Comparison of ENCODE assay signal across 9 mouse cellular contexts in the genomic region with DNA sequence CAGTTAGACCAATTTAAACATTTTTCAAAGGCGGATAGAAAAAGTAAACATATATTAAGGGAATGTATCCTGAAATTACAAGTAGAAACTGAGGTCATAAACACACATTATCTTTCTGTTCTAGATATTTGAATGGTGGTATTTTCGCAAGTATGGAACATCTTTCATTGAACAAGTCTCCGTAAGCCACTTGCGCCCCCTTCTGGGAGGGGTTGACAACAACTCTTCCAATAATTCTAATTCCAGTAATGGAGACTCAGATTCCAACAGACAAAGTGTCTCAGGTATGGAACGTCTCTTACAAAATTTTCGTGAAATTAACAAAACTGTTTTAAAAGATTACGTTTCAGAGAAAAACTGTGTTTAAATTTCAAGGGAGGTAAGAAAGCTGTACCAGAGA.
DNase-seq lines count a peak whose midpoint lies in the region; ATAC-seq and TF ChIP-seq lines count a peak whose summit lies in the region.
"Had no signal": no experiment of that assay in that cellular context is flagged by ENCODE, and none has a peak within 500 bp of the region (broad histone marks: within the 10 kb centered on the region; RNA-seq: fewer than 3 reads in every experiment).

No protein-coding gene starts in this region.

- TF ChIP-seq CTCF in kidney, adult 2 months (conservative IDR thresholded peaks at IDR 0.05; ENCODE audit: insufficient read depth, insufficient read length, low read depth, low read length), result peak; percentile 62
- TF ChIP-seq CTCF in left cerebral cortex, adult 2 months (IDR thresholded peaks at IDR 0.05), result peak; percentile 83

- no peak overlapping the region for H3K4me2 ChIP-seq in kidney, embryonic 14.5 days (replicated peaks; ENCODE audit: low read depth, low read length)
- H3K4me2 ChIP-seq in neural tube, embryonic 11.5 days (ENCODE audit: low read depth), result no peak overlapping the region
- H3K4me2 ChIP-seq: neural tube, embryonic 12.5 days had no signal

- DNase-seq in kidney, adult 2 months, result peak; percentile 72
- DNase-seq in T-cell, adult 2 months (ENCODE audit: low spot score), result peak; percentile 36
- DNase-seq in cerebellum, postnatal 36 days, result peak; percentile 79
- DNase-seq in heart, postnatal 10 days, result peak; percentile 70 to 88
- peak; percentile 54 to 64 for DNase-seq in left cerebral cortex, adult 2 months (ENCODE audit: extremely low spot score in 1 of 2, low spot score in 2 of 2)
- DNase-seq in neural tube, embryonic 11.5 days (ENCODE audit: low spot score), result peak; percentile 73
- DNase-seq in thymus, postnatal 36 days, result peak; percentile 42 to 60

- 0 out of 2 replicates have a peak, but pooled peaks cover 2% of the 10 kb centered on the region for H3K9me3 ChIP-seq in kidney, embryonic 14.5 days (ENCODE audit: control insufficient read depth, low read length)
- H3K9me3 ChIP-seq in neural tube, embryonic 11.5 days (ENCODE audit: control insufficient read depth, low read length), result no peaks in the 10 kb centered on the region
- H3K9me3 ChIP-seq: neural tube, embryonic 12.5 days had no signal

- no peak overlapping the region for H3K27ac ChIP-seq in kidney, adult 2 months (ENCODE audit: insufficient read depth, low read depth, low read length)
- no peak overlapping the region for H3K27ac ChIP-seq in kidney, embryonic 14.5 days (ENCODE audit: low read depth, low read length)
- no peak overlapping the region for H3K27ac ChIP-seq in left cerebral cortex, adult 2 months
- H3K27ac ChIP-seq in neural tube, embryonic 11.5 days (ENCODE audit: low read depth, low read length), result no peak overlapping the region
- H3K27ac ChIP-seq: neural tube, embryonic 12.5 days had no signal

- H3K4me3 ChIP-seq in kidney, adult 2 months (ENCODE audit: insufficient read depth, low read depth, low read length), result no peak overlapping the region
- no peak overlapping the region for H3K4me3 ChIP-seq in kidney, embryonic 14.5 days (ENCODE audit: low read length)
- H3K4me3 ChIP-seq in left cerebral cortex, adult 2 months, result no peak overlapping the region
- no peak overlapping the region for H3K4me3 ChIP-seq in neural tube, embryonic 11.5 days (ENCODE audit: low read depth, low read length)
- H3K4me3 ChIP-seq: neural tube, embryonic 12.5 days had no signal

- no peak for TF ChIP-seq POLR2A in kidney, adult 2 months (IDR thresholded peaks at IDR 0.05; ENCODE audit: low read depth, low read length)

- no peaks in the 10 kb centered on the region; the same call in 1 of the 2 replicates for H3K36me3 ChIP-seq in kidney, adult 2 months (ENCODE audit: control insufficient read depth, insufficient read depth, low read length)
- H3K36me3 ChIP-seq in kidney, embryonic 14.5 days (ENCODE audit: control insufficient read depth, insufficient read depth, low read length), result no peaks in the 10 kb centered on the region
- H3K36me3 ChIP-seq in neural tube, embryonic 11.5 days (ENCODE audit: control insufficient read depth, insufficient read depth, low read length), result no peaks in the 10 kb centered on the region

- no peaks in the 10 kb centered on the region for H3K27me3 ChIP-seq in kidney, adult 2 months (replicated peaks; ENCODE audit: control insufficient read depth, insufficient read depth, low read length)
- no peaks in the 10 kb centered on the region for H3K27me3 ChIP-seq in kidney, embryonic 14.5 days (ENCODE audit: control insufficient read depth, insufficient read depth, low read length)
- no peaks in the 10 kb centered on the region for H3K27me3 ChIP-seq in neural tube, embryonic 11.5 days (ENCODE audit: control insufficient read depth, insufficient read depth, low read length)
- H3K27me3 ChIP-seq: neural tube, embryonic 12.5 days had no signal

- H3K9ac ChIP-seq in kidney, embryonic 14.5 days (ENCODE audit: low read depth, low read length), result no peak overlapping the region
- H3K9ac ChIP-seq in neural tube, embryonic 11.5 days (ENCODE audit: low read length), result no peak overlapping the region
- H3K9ac ChIP-seq: neural tube, embryonic 12.5 days had no signal

- H3K4me1 ChIP-seq in kidney, adult 2 months (ENCODE audit: control insufficient read depth, insufficient read depth, low read length), result no peaks in the 10 kb centered on the region
- H3K4me1 ChIP-seq in kidney, embryonic 14.5 days (ENCODE audit: control insufficient read depth, insufficient read depth, low read length), result no peaks in the 10 kb centered on the region
- no peaks in the 10 kb centered on the region for H3K4me1 ChIP-seq in neural tube, embryonic 11.5 days (ENCODE audit: control insufficient read depth, insufficient read depth, low read length)
- H3K4me1 ChIP-seq: neural tube, embryonic 12.5 days had no signal

- WGBS in kidney, adult 2 months, result 38% methylated on average over 7 of the region's 7 CpGs
- WGBS in kidney, embryonic 14.5 days, result 44% methylated on average over 7 of the region's 7 CpGs
- WGBS in neural tube, embryonic 11.5 days, result 44% methylated on average over 7 of the region's 7 CpGs

- no peak for ATAC-seq in kidney, embryonic 14.5 days (ENCODE audit: low FRiP score, low TSS enrichment)
- ATAC-seq in neural tube, embryonic 11.5 days (ENCODE audit: insufficient read depth, low FRiP score, low TSS enrichment), result no peak

- intact Hi-C loops in heart, postnatal 10 days (cut with DNase I), result loop anchor here (1.0 to 2.0 kb wide), 2 partner anchors 108 to 160 kb away; no protein-coding TSS in a partner anchor
- intact Hi-C loops in left cerebral cortex, adult 2 months (cut with DNase I), result loop anchor here (1.0 to 2.0 kb wide), 2 partner anchors 108 to 160 kb away; no protein-coding TSS in a partner anchor
